Mouse (Mus musculus): Measurements from ENCODE around the gene Calr4.

The Calr4 gene

DNA sequence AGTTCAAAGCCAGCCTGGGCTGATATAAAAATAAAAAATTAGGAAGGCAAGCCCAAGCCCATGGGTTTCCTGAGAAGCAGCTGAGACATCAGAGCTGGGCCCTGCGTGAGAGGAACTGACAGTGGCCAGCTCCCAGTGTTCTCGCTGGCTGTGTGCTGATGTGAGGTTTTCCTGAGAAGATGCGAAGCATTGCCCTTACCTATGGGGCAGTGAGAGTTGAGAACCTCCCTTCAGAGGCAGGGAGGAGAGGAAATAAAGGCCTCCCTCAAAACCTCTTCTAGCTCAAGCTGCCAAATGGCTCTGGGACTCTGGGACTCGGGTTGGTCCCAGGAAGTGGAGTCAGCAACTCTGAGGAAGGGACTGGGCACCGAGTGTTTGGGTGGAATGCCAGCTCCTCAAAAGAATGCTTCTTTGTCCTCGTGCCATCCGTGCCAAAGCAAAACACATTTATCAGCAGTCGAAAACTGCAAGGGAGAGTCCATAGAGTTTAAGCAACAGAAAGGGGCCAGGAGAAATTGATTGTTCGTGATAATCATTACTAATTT is 593 bp downstream of the Calr4 start:
- in situ Hi-C loops (cut with MboI, MseI): no loop called here

DNA sequence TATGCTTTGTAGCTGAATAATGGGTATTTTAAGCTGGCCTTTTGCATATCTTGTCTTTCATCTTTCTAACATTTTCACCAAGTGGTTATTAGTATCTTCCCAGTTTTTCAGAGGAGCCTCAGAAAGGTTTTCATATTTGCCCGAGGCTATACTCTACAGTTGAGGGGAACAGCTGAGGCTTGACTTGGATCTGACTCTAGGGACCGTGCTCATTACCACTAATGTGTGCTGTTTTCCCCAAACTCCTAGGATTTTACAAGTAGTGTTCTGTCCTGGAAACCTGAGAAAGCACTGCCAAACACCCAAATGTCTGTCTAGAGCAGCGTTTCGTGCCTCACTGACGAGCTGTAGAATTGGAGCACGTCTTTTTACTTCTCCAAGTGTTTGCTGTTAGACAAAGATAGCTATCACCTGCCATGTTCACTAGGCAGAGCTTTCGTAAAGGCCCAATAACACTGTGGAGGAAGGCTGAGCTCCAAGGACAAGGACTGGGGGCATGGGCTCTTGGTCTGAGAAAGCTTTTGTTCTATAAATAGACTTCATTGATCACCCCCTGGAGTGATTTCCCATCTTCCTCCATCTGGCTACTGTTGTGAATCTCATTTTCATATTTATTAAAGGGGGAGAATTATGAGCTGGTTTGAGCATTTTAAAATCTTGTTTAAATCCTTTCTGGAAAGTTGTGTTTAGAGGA is 2.0 kb downstream of the Calr4 start:
- in situ Hi-C loops (cut with MboI, MseI): no loop called here

GRCm38 (mm10) chr4:109238428-109239268 is 4.4 kb downstream of the Calr4 start:
- in situ Hi-C loops (cut with MboI, MseI): no loop called here

- in situ Hi-C loops (cut with MboI, MseI): no loop called here
Observed at GRCm38 (mm10) chr4:109241221-109241620, 6.9 kb downstream of the Calr4 start.

GRCm38 (mm10) chr4:109241934-109242333 is 7.6 kb downstream of the Calr4 start:
- in situ Hi-C loops (cut with MboI, MseI): no loop called here

- in situ Hi-C loops (cut with MboI, MseI): no loop called here
Observed at GRCm38 (mm10) chr4:109244506-109244905, 10.2 kb downstream of the Calr4 start.

DNA sequence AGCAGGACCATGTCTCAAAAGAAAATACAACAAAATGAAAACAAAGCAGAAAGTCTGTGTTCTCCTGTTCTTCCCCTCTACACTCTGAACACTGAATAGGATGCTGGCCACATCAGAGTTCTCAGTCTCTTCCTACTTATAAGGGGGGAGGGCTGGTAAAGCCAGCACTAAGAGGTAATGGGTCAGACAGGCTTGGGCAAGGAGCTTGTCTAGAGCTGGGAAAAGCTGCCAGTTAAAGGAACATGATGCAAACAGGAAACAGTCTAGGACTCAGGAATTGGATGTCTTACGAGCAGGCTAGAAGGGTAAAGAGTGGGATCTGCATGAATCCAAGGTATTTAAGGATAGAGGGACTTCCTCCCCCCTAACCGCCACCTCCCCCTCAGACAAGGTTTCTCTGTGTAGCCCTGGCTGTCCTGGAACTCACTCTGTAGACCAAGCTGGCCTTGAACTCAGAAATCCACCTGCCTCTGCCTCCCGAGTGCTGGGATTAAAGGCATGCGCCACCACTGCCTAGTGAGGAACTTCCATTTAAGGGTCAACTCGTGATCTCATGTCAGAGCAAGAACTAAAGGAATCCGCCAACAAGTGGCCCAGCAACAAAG is 10.8 kb downstream of the Calr4 start:
- in situ Hi-C loops (cut with MboI, MseI): no loop called here

DNA sequence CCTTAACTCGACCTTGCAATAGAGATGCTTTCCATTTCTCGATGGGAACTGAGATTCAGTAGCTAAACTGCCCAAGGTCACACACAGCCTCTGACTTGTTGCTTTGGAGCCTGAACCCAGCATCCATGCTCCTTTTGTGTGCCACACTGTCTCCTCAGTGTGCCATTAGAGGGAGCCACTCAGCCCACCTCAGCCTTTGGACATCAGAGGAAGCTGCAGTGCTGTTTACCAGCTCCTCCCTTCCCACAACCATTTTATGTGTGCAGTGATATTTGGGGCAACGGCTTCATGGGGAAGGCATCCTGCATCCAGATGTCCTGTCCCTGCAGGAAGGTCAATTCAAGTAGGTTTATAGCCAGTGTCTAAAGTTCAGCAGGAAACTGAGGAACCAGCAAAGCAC is 17.3 kb downstream of the Calr4 start:
- in situ Hi-C loops (cut with MboI, MseI): no loop called here

DNA sequence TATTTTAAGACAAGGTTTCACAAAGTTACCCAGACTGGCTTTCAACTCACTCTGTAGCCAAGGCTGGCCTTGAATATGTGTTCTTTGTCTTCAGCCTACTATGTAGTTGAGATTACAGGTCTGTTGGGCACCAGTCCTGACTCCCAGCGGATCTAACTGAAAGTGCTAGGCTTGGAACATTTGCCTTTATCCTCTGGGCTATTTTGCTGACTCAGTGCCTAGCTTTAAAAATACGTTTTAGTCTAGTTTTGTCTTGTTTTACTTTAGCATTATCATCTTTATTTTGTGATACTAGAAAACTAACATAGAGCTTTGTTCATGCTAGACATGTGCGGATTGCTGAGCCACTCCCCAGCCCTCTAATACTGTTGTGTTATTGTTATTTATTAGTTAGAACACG is 17.9 kb downstream of the Calr4 start:
- in situ Hi-C loops (cut with MboI, MseI): no loop called here

DNA sequence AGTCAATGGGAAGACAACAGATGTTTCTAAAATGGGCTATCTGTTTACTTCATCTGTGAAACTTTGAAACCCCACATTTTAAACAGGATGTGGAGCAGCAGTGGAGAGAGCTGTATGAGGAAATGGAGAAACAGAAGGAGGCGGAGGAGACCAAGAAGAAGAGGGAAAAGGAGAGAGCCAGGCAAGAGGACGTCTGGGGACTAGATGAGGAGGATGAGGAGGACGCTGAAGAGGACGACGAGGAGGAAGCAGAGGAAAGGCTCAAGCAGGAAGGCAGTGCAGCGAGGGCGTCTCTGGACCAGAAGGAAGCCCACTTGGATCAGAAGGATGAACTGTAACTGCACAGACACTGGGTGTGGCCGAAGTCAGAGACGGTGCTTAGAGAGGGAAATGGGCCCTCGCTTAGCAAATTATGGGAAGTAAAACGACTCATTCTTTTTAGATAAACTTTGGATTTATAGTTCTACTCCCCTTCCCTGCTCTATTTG is 19.4 kb downstream of the Calr4 start:
- in situ Hi-C loops (cut with MboI, MseI): no loop called here

DNA sequence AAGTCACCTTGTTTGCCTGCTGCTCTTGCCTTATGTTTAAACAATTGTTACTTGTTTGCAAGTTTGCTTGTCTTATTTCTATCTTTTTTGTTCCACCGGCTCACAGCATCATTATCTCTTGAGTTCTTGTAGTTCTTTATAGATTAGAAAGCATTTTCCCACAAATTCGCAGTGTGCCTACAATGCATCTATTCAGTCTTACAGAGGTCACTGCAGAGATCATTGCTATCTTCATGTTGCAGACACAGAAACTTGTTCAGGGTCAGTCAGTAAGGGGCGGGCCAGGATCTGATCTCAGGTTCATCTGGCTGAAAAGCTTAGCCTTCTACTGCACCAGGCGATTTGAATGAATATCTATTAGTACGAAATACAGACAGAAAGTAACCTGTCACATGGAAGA is 20.2 kb downstream of the Calr4 start:
- in situ Hi-C loops (cut with MboI, MseI): no loop called here

GRCm38 (mm10) chr4:109255321-109255720 is 21.0 kb downstream of the Calr4 start:
- in situ Hi-C loops (cut with MboI, MseI): no loop called here

GRCm38 (mm10) chr4:109255727-109256417 is 21.6 kb downstream of the Calr4 start:
- in situ Hi-C loops (cut with MboI, MseI): no loop called here

GRCm38 (mm10) chr4:109256791-109257190 is 22.5 kb downstream of the Calr4 start:
- in situ Hi-C loops (cut with MboI, MseI): no loop called here

- in situ Hi-C loops (cut with MboI, MseI): no loop called here
Observed at GRCm38 (mm10) chr4:109257639-109258038, 23.4 kb downstream of the Calr4 start.

- in situ Hi-C loops (cut with MboI, MseI): no loop called here
Observed at GRCm38 (mm10) chr4:109262068-109262467, 27.8 kb downstream of the Calr4 start.

DNA sequence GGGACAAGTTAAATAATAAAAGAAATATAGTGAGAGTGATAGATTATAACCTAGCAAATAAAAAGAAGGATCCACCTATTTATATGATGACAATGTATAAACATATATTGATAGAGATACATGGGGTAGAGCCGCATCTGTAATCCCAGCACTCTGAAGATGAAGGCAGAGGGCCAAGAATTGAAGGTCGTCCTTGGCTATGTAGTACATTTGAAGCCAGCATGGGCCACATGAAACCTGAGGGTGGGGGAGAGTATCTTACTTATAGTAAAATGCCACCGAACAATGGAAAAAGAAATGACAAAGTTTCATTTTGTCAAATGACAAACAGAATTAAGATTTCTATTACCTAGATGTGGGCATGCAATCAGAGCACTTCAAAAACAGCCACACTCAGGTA is 31.8 kb downstream of the Calr4 start:
- in situ Hi-C loops (cut with MboI, MseI): no loop called here

DNA sequence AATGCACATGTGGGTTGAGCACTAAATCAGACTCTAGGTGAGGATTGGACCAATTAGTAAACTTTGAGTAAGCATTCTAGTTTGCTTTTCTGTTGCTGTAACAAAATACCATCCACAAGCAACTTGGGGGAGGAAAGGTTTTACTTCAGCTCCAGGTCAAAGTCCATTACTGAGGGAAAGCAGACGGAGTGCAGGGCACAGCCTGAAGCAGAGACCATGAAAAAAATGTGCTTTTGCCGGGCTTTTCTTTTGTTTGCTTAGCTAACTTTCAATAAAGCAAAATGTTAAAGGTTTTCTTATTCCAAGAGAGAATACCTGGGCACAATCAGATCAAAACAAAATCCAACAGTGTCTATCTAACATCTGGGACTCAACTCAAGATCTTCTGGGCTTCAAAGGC is 32.5 kb downstream of the Calr4 start:
- in situ Hi-C loops (cut with MboI, MseI): no loop called here

GRCm38 (mm10) chr4:109267452-109267851 is 33.2 kb downstream of the Calr4 start:
- in situ Hi-C loops (cut with MboI, MseI): no loop called here

- in situ Hi-C loops (cut with MboI, MseI): no loop called here
Observed at GRCm38 (mm10) chr4:109268903-109269302, 34.6 kb downstream of the Calr4 start.

- in situ Hi-C loops (cut with MboI, MseI): no loop called here
Observed at GRCm38 (mm10) chr4:109271803-109272202, 37.5 kb downstream of the Calr4 start.

Measured in T-helper 2 cell (primary cell).